Mouse (Mus musculus) embryonic facial prominence, embryonic 15.5 days (tissue): Measurements from ENCODE around the gene H2afv. TPM values are rescaled to one million over a fixed set of nuclear protein-coding genes. Genes with fewer than 3 reads are reported as not detected.

Experiments
- ATAC-seq: fragments of 200-750 bp; cut with Nextera tagmentation; 2 replicates; pipeline ENCODE4 v1.8.0; 2017; ENCODE audit warnings: low read depth, moderate TSS enrichment; ENCODE audit not compliant: insufficient number of reproducible peaks, low FRiP score, low TSS enrichment
- H3K27ac ChIP-seq: fragments of 300-500 bp; sonication (generic); replicated peaks from 2 replicates; pipeline ENCODE4 v1.5.1; 2015; ENCODE audit warnings: mild to moderate bottlenecking, inconsistent platforms
- H3K27me3 ChIP-seq: fragments of 300-500 bp; sonication (generic); 2 replicates; pipeline ENCODE4 v1.6.1; 2015; ENCODE audit warnings: inconsistent platforms
- H3K36me3 ChIP-seq: fragments of 300-500 bp; sonication (generic); 2 replicates; pipeline ENCODE4 v1.6.1; 2015; ENCODE audit warnings: mild to moderate bottlenecking, inconsistent platforms
- H3K4me1 ChIP-seq: fragments of 300-500 bp; sonication (generic); 2 replicates; pipeline ENCODE4 v1.6.1; 2015; ENCODE audit warnings: inconsistent platforms
- H3K4me2 ChIP-seq: fragments of 300-500 bp; sonication (generic); replicated peaks from 2 replicates; pipeline ENCODE4 v1.6.1; 2015; ENCODE audit warnings: mild to moderate bottlenecking, inconsistent platforms
- H3K4me3 ChIP-seq: fragments of 300-500 bp; sonication (generic); replicated peaks from 2 replicates; pipeline ENCODE4 v1.5.1; 2015; ENCODE audit warnings: mild to moderate bottlenecking, inconsistent platforms
- H3K9ac ChIP-seq: fragments of 300-500 bp; sonication (generic); 2 replicates; pipeline ENCODE4 v1.6.1; 2015; ENCODE audit warnings: inconsistent platforms
- H3K9me3 ChIP-seq: fragments of 300-500 bp; sonication (generic); replicated peaks from 2 replicates; pipeline ENCODE4 v1.6.1; 2016; ENCODE audit warnings: inconsistent platforms
- WGBS: fragments of 180-500 bp; shearing (Covaris S2); methylation state at CpG from one replicate; pipeline ENCODE4 v1.1.7; 2015; 5-methylcytosine and 5-hydroxymethylcytosine counted together
- polyA plus RNA-seq: library from polyadenylated mRNA; unstranded; fragments of >200 nt; fragmentation: Nextera tagmentation; extraction: Ambion mirVana; gene quantifications from 2 replicates; pipeline ENCODE4 v1.2.1, GENCODE M21; 2015

H2afv gene
- polyA plus RNA-seq, 1 experiment from 2014 or later: 443 TPM

GRCm38 (mm10) chr11:6480191-6480590 is 35.9 kb upstream of the H2afv start:
- no peak for ATAC-seq
- Histone ChIP-seq H3K4me2 (no peak overlapping the region), H3K27ac (0 out of 2 replicates have a peak overlapping the region, but pooled peaks have one; percentile 29)

GRCm38 (mm10) chr11:6479231-6479630 is 35.0 kb upstream of the H2afv start:
- H3K27me3 ChIP-seq: no peaks in the 10 kb centered on the region
- H3K9ac ChIP-seq: no peak overlapping the region
- no peaks in the 10 kb centered on the region for H3K36me3 ChIP-seq
- peaks cover 4% of the 10 kb centered on the region for H3K4me1 ChIP-seq
- WGBS: 78% methylated on average over 2 of the region's 2 CpGs
- no peaks in the 10 kb centered on the region for H3K9me3 ChIP-seq
- no peak overlapping the region for H3K4me3 ChIP-seq
- H3K27ac ChIP-seq: no peak overlapping the region
- ATAC-seq: no peak
- H3K4me2 ChIP-seq: no peak overlapping the region

More at GRCm38 (mm10) chr11:6480191-6480590, 35.9 kb upstream of the H2afv start:
- Histone ChIP-seq H3K4me3 (no peak overlapping the region), H3K9me3 (no peaks in the 10 kb centered on the region), H3K27me3 (no peaks in the 10 kb centered on the region), H3K9ac (no peak overlapping the region), H3K4me1 (no peaks in the 10 kb centered on the region), H3K36me3 (no peaks in the 10 kb centered on the region)
- WGBS: 73% methylated on average over 7 of the region's 7 CpGs

GRCm38 (mm10) chr11:6477350-6477749 is 33.1 kb upstream of the H2afv start:
- 85% methylated on average over 1 of the region's 1 CpGs for WGBS
- H3K9ac ChIP-seq: no peak overlapping the region
- no peak overlapping the region for H3K27ac ChIP-seq
- H3K4me1 ChIP-seq: peaks cover 19% of the 10 kb centered on the region
- H3K4me3 ChIP-seq: no peak overlapping the region
- H3K4me2 ChIP-seq: no peak overlapping the region
- no peak for ATAC-seq
- H3K27me3 ChIP-seq: no peaks in the 10 kb centered on the region
- H3K9me3 ChIP-seq: no peaks in the 10 kb centered on the region
- H3K36me3 ChIP-seq: no peaks in the 10 kb centered on the region

- ATAC-seq: no peak
- WGBS: 65% methylated on average over 6 of the region's 6 CpGs
- Histone ChIP-seq H3K27ac (no peak overlapping the region), H3K27me3 (no peaks in the 10 kb centered on the region), H3K36me3 (no peaks in the 10 kb centered on the region), H3K4me2 (no peak overlapping the region), H3K4me1 (peaks cover 22% of the 10 kb centered on the region), H3K9ac (no peak overlapping the region), H3K9me3 (no peaks in the 10 kb centered on the region), H3K4me3 (no peak overlapping the region)
Measured at GRCm38 (mm10) chr11:6476876-6477275, 32.6 kb upstream of the H2afv start.

- Histone ChIP-seq H3K27me3 (no peaks in the 10 kb centered on the region), H3K9ac (peak within 1 kb of the TSS; percentile 87), H3K4me3 (peak within 1 kb of the TSS; percentile 92), H3K36me3 (no peaks in the 10 kb centered on the region), H3K4me1 (peaks cover 28% of the 10 kb centered on the region), H3K4me2 (peak within 1 kb of the TSS; percentile 64), H3K9me3 (no peaks in the 10 kb centered on the region), H3K27ac (peak within 1 kb of the TSS; percentile 97)
- under 1% methylated on average over 51 of the region's 76 CpGs for WGBS
- peak; percentile 90 for ATAC-seq
Measured at GRCm38 (mm10) chr11:6475867-6476484, 31.7 kb upstream of the H2afv start, which contains the start of gene Purb. Gene Purb (minus strand): TSS chr11:6475917.

- Histone ChIP-seq H3K27ac (peak overlapping the region; percentile 97), H3K4me2 (peak overlapping the region; percentile 55), H3K27me3 (no peaks in the 10 kb centered on the region), H3K4me3 (peak overlapping the region; percentile 92), H3K9ac (peak overlapping the region; percentile 87), H3K4me1 (peaks cover 37% of the 10 kb centered on the region), H3K36me3 (0 out of 2 replicates have a peak, but pooled peaks cover under 1% of the 10 kb centered on the region), H3K9me3 (no peaks in the 10 kb centered on the region)
- ATAC-seq: peak; percentile 37; the same call in 1 of the 2 replicates
- WGBS: under 1% methylated on average over 109 of the region's 109 CpGs
Measured at GRCm38 (mm10) chr11:6474874-6475731, 30.9 kb upstream of the H2afv start.

GRCm38 (mm10) chr11:6474381-6474780 is 30.1 kb upstream of the H2afv start:
- Histone ChIP-seq H3K4me1 (peaks cover 40% of the 10 kb centered on the region), H3K4me2 (peak overlapping the region; percentile 55), H3K9ac (peak overlapping the region; percentile 87), H3K4me3 (peak overlapping the region; percentile 92), H3K36me3 (0 out of 2 replicates have a peak, but pooled peaks cover 4% of the 10 kb centered on the region), H3K27me3 (no peaks in the 10 kb centered on the region), H3K27ac (peak overlapping the region; percentile 97), H3K9me3 (no peaks in the 10 kb centered on the region)
- WGBS: 33% methylated on average over 6 of the region's 6 CpGs
- ATAC-seq: no peak

- H3K4me1 ChIP-seq: peaks cover 45% of the 10 kb centered on the region
- no peaks in the 10 kb centered on the region for H3K9me3 ChIP-seq
- no peaks in the 10 kb centered on the region for H3K27me3 ChIP-seq
- no peak overlapping the region for H3K27ac ChIP-seq
- no peak overlapping the region for H3K9ac ChIP-seq
- H3K4me2 ChIP-seq: peak overlapping the region; percentile 51
- ATAC-seq: no peak
- H3K4me3 ChIP-seq: peak overlapping the region; percentile 36
- H3K36me3 ChIP-seq: peaks cover 11% of the 10 kb centered on the region; the same call in 1 of the 2 replicates
Measured at GRCm38 (mm10) chr11:6472076-6472475, 27.8 kb upstream of the H2afv start.

GRCm38 (mm10) chr11:6471493-6471892 is 27.2 kb upstream of the H2afv start:
- Histone ChIP-seq H3K27me3 (no peaks in the 10 kb centered on the region), H3K27ac (peak overlapping the region; percentile 35; the same call in 1 of the 2 replicates), H3K36me3 (peaks cover 17% of the 10 kb centered on the region), H3K4me2 (peak overlapping the region; percentile 51), H3K4me1 (peaks cover 45% of the 10 kb centered on the region), H3K4me3 (peak overlapping the region; percentile 36), H3K9ac (no peak overlapping the region), H3K9me3 (no peaks in the 10 kb centered on the region)
- 0% methylated on average over 1 of the region's 1 CpGs for WGBS
- no peak for ATAC-seq

- peak overlapping the region; percentile 36 for H3K4me3 ChIP-seq
- H3K27me3 ChIP-seq: no peaks in the 10 kb centered on the region
- peak overlapping the region; percentile 51 for H3K4me2 ChIP-seq
- 0 out of 2 replicates have a peak overlapping the region, but pooled peaks have one; percentile 22 for H3K27ac ChIP-seq
- H3K36me3 ChIP-seq: peaks cover 21% of the 10 kb centered on the region
- H3K4me1 ChIP-seq: peaks cover 45% of the 10 kb centered on the region
- no peak overlapping the region for H3K9ac ChIP-seq
- ATAC-seq: no peak
- 37% methylated on average over 2 of the region's 2 CpGs for WGBS
- H3K9me3 ChIP-seq: no peaks in the 10 kb centered on the region
Measured at GRCm38 (mm10) chr11:6471054-6471453, 26.8 kb upstream of the H2afv start.

- Histone ChIP-seq H3K27me3 (no peaks in the 10 kb centered on the region), H3K9me3 (no peaks in the 10 kb centered on the region), H3K4me2 (no peak overlapping the region), H3K9ac (no peak overlapping the region), H3K4me3 (no peak overlapping the region), H3K4me1 (peaks cover 34% of the 10 kb centered on the region), H3K27ac (no peak overlapping the region), H3K36me3 (peaks cover 23% of the 10 kb centered on the region)
- WGBS: 60% methylated on average over 2 of the region's 2 CpGs
- ATAC-seq: no peak
Measured at GRCm38 (mm10) chr11:6468541-6468940, 24.3 kb upstream of the H2afv start.
